Mouse (Mus musculus) CH12.LX (cell line): ENCODE results near the gene Gm20388. TPM values are rescaled to one million over a fixed set of nuclear protein-coding genes. Genes with fewer than 3 reads are reported as not detected.

Experiments
- DNase-seq: peaks from one replicate; pipeline ENCODE4 v3.0.0-alpha.2; 2013; ENCODE audit errors: extremely low read depth
- H3K27ac ChIP-seq: 2 replicates; pipeline ENCODE4 v1.5.1; 2012; ENCODE audit warnings: low read depth, mild to moderate bottlenecking, control low read depth, moderate library complexity; ENCODE audit not compliant: insufficient read depth
- H3K27me3 ChIP-seq: replicated peaks from 2 replicates; pipeline ENCODE3; 2012; ENCODE audit warnings: inconsistent platforms
- H3K36me3 ChIP-seq, 2 experiments: replicated peaks in 1 of 2; 2 replicates each; pipeline versions ENCODE3 to v1.6.1; 2012; ENCODE audit warnings: inconsistent platforms in 1 of 2, low read length in 1 of 2, mild to moderate bottlenecking in 1 of 2, mixed read lengths in 1 of 2, moderate library complexity in 1 of 2; ENCODE audit not compliant: control insufficient read depth in 1 of 2, insufficient read depth in 1 of 2
- H3K4me1 ChIP-seq, 2 experiments: 2 replicates each; pipeline ENCODE4 v1.6.1; 2012; ENCODE audit warnings: inconsistent platforms in 1 of 2, moderate library complexity in 1 of 2; ENCODE audit not compliant: insufficient read depth in 2 of 2, control insufficient read depth in 1 of 2
- H3K4me2 ChIP-seq: 2 replicates; pipeline ENCODE4 v1.6.1; 2012; ENCODE audit warnings: low read depth, mild to moderate bottlenecking, control low read depth; ENCODE audit not compliant: poor library complexity, insufficient read depth, severe bottlenecking
- H3K4me3 ChIP-seq, 3 experiments: fragments of 150-350 bp in 1 of 3; sonication (generic) in 1 of 3; replicated peaks in 1 of 3; 2 replicates each; pipeline versions ENCODE3 to v1.5.1; 2011 to 2012; ENCODE audit warnings: low read depth in 2 of 3, low read length in 2 of 3, mild to moderate bottlenecking in 2 of 3, moderate library complexity in 2 of 3, control low read depth in 1 of 3, improper control_type of control experiment in 1 of 3, inconsistent platforms in 1 of 3, mixed read lengths in 1 of 3; ENCODE audit not compliant: poor library complexity in 1 of 3
- H3K79me2 ChIP-seq: replicated peaks from 2 replicates; pipeline ENCODE4 v1.6.1; 2012; ENCODE audit warnings: mild to moderate bottlenecking, moderate library complexity; ENCODE audit not compliant: control insufficient read depth, poor library complexity, insufficient read depth, severe bottlenecking; ENCODE audit errors: extremely low read depth
- H3K9ac ChIP-seq: 2 replicates; pipeline ENCODE4 v1.6.1; 2012; ENCODE audit warnings: low read depth, mild to moderate bottlenecking, control low read depth, moderate library complexity; ENCODE audit not compliant: insufficient read depth
- H3K9me3 ChIP-seq: replicated peaks from 2 replicates; pipeline ENCODE3; 2012; ENCODE audit warnings: low read length, inconsistent platforms, mixed read lengths
- BHLHE40 ChIP-seq: IDR thresholded peaks from 2 replicates; pipeline ENCODE4 v1.6.1; 2011; ENCODE audit warnings: mild to moderate bottlenecking, low read depth, low read length, improper control_type of control experiment
- CHD1 ChIP-seq: IDR thresholded peaks from 2 replicates; pipeline ENCODE4 v1.6.1; 2012; ENCODE audit warnings: low read depth, low read length, improper control_type of control experiment, inconsistent platforms
- CHD2 ChIP-seq: IDR thresholded peaks from 2 replicates; pipeline ENCODE4 v1.6.1; 2011; ENCODE audit warnings: low read length, improper control_type of control experiment
- CTCF ChIP-seq, 2 experiments: IDR thresholded peaks in 1 of 2; conservative IDR thresholded peaks in 1 of 2; 2 replicates each; pipeline ENCODE4 v1.5.1; 2011 to 2012; ENCODE audit warnings: low read depth in 2 of 2, low read length in 2 of 2, improper control_type of control experiment in 1 of 2, inconsistent platforms in 1 of 2, mild to moderate bottlenecking in 1 of 2, moderate library complexity in 1 of 2
- JUND ChIP-seq: conservative IDR thresholded peaks from 2 replicates; pipeline ENCODE4 v1.6.1; 2011; ENCODE audit warnings: low read depth, low read length, improper control_type of control experiment
- KAT2A ChIP-seq: IDR thresholded peaks from 2 replicates; pipeline ENCODE4 v1.6.1; 2012; ENCODE audit warnings: low read length, improper control_type of control experiment, inconsistent platforms; ENCODE audit not compliant: insufficient replicate concordance
- PAX5 ChIP-seq: IDR thresholded peaks from 2 replicates; pipeline ENCODE4 v1.6.1; 2012; ENCODE audit warnings: low read length, inconsistent platforms, mixed read lengths
- POLR2AphosphoS2 ChIP-seq: IDR thresholded peaks from 2 replicates; pipeline ENCODE4 v1.6.1; 2011; ENCODE audit warnings: low read depth, low read length, improper control_type of control experiment
- RAD21 ChIP-seq: IDR thresholded peaks from 2 replicates; pipeline ENCODE4 v1.6.1; 2011; ENCODE audit warnings: low read depth, mild to moderate bottlenecking, low read length, improper control_type of control experiment, moderate library complexity
- UBTF ChIP-seq: IDR thresholded peaks from 2 replicates; pipeline ENCODE4 v1.6.1; 2012; ENCODE audit warnings: low read depth, mild to moderate bottlenecking, inconsistent platforms, low read length, improper control_type of control experiment, moderate library complexity
- USF1 ChIP-seq: IDR thresholded peaks from 2 replicates; pipeline ENCODE4 v1.6.1; 2014; ENCODE audit warnings: low read depth, mild to moderate bottlenecking, inconsistent platforms, low read length, improper control_type of control experiment
- ZC3H11A ChIP-seq: IDR thresholded peaks from 2 replicates; pipeline ENCODE4 v1.6.1; 2012; ENCODE audit warnings: low read depth, mild to moderate bottlenecking, inconsistent platforms, low read length, improper control_type of control experiment
- ZMIZ1 ChIP-seq: IDR thresholded peaks from 2 replicates; pipeline ENCODE4 v1.6.1; 2012; ENCODE audit warnings: low read depth, mild to moderate bottlenecking, inconsistent platforms, low read length, improper control_type of control experiment
- dilution Hi-C: fragments of 300-500 bp; cut with MboI; formaldehyde crosslinking; loops from 2 replicates; pipeline ENCODE4 v1.14.3; 2020; ENCODE audit warnings: low sequenced_read_pairs; ENCODE audit not compliant: extremely low pct_unique_long_range_greater_than_20kb, extremely low pct_ligation_motif_present
- in situ Hi-C: fragments of 300-500 bp; cut with MboI; formaldehyde crosslinking; loops from 3 replicates; pipeline ENCODE4 v1.14.3; 2019; ENCODE audit warnings: low sequenced_read_pairs, low pct_ligation_motif_present, low pct_unique_long_range_greater_than_20kb, mixed read lengths
- polyA plus RNA-seq: library from polyadenylated mRNA; unstranded; fragments of >175 nt; gene quantifications from 2 replicates; pipeline ENCODE4 v1.2.1, GENCODE M21; 2012; ENCODE audit warnings: low read depth; ENCODE audit not compliant: insufficient read length
- total RNA-seq, 2 experiments: library from RNA; depleted of rRNA; stranded (reverse); fragments of 300-350 nt in 1 of 2; fragments of >200 nt in 1 of 2; gene quantifications; 2 replicates each; pipeline ENCODE4 v1.2.3; 2012 to 2014

Gm20388 gene
- total and polyA plus RNA-seq, 3 experiments = 14.8 to 26.3 (median 22.2) TPM

- TF ChIP-seq RAD21 (no peak), ZC3H11A (no peak), JUND (no peak), CTCF (conservative IDR thresholded peaks at IDR 0.05 in 1 of 2, IDR thresholded peaks at IDR 0.05 in 1 of 2; ENCODE audit: low read depth in 2 of 2, low read length in 2 of 2) (no peak), KAT2A (no peak)
These were observed 4353.4 kb downstream of the Gm20388 start (continued) for GRCm38 (mm10) chr8:124264032-124264431.

GRCm38 (mm10) chr8:124264671-124265070 lies 4354.0 kb downstream of the Gm20388 start:
- Histone ChIP-seq H3K9me3 (peaks cover 2% of the 10 kb centered on the region), H3K4me3 (no peak overlapping the region), H3K36me3 (peaks cover 4 to 30% of the 10 kb centered on the region in 2 experiments), H3K79me2 (peaks cover 2% of the 10 kb centered on the region; the same call in 1 of the 2 replicates), H3K9ac (no peak overlapping the region), H3K4me2 (no peak overlapping the region), H3K27ac (no peak overlapping the region), H3K27me3 (no peaks in the 10 kb centered on the region), H3K4me1 (peaks cover 58 to 96% of the 10 kb centered on the region in 2 experiments)
- TF ChIP-seq BHLHE40 = 0 out of 2 replicates have a peak, but pooled peaks have one; percentile 7
- TF ChIP-seq CHD2 = no peak
- no peak for TF ChIP-seq RAD21
- TF ChIP-seq PAX5 = no peak
- TF ChIP-seq POLR2AphosphoS2 = no peak
- no peak for DNase-seq
- in situ Hi-C loops (no loop called here), dilution Hi-C loops (no loop called here)

- Histone ChIP-seq H3K79me2 (peaks cover 3% of the 10 kb centered on the region; the same call in 1 of the 2 replicates), H3K4me2 (no peak overlapping the region), H3K9ac (no peak overlapping the region), H3K4me3 (no peak overlapping the region), H3K4me1 (peaks cover 56 to 95% of the 10 kb centered on the region in 2 experiments), H3K36me3 (peaks cover 4 to 30% of the 10 kb centered on the region in 2 experiments), H3K27me3 (no peaks in the 10 kb centered on the region), H3K9me3 (peaks cover 2% of the 10 kb centered on the region), H3K27ac (no peak overlapping the region)
- dilution Hi-C loops = no loop called here
- no peak for DNase-seq
- TF ChIP-seq ZMIZ1 = no peak
- TF ChIP-seq CHD1 = no peak
- TF ChIP-seq UBTF = no peak
- in situ Hi-C loops = no loop called here
These were observed 4354.5 kb downstream of the Gm20388 start for GRCm38 (mm10) chr8:124265130-124265529.

- H3K9me3 ChIP-seq = peaks cover 2% of the 10 kb centered on the region
- no peaks in the 10 kb centered on the region for H3K27me3 ChIP-seq
- H3K4me2 ChIP-seq = no peak overlapping the region
- no peak overlapping the region for H3K9ac ChIP-seq
- in situ Hi-C loops (no loop called here), dilution Hi-C loops (no loop called here)
- peaks cover 4 to 30% of the 10 kb centered on the region in 2 experiments for H3K36me3 ChIP-seq
- peak overlapping the region in 1 of 3 experiments; percentile 23 for H3K4me3 ChIP-seq
- no peak overlapping the region for H3K27ac ChIP-seq
- no peak for TF ChIP-seq CHD2
- peak; percentile 44 for TF ChIP-seq USF1
- peaks cover 3% of the 10 kb centered on the region; the same call in 1 of the 2 replicates for H3K79me2 ChIP-seq
- H3K4me1 ChIP-seq = peaks cover 55 to 95% of the 10 kb centered on the region in 2 experiments
- DNase-seq = no peak
These were observed 4355.2 kb downstream of the Gm20388 start for GRCm38 (mm10) chr8:124265798-124266197.
